Mouse (Mus musculus) midbrain, postnatal 0 days (tissue): ENCODE data around the gene Tagln. TPM values are rescaled to one million over a fixed set of nuclear protein-coding genes. Genes with fewer than 3 reads are reported as not detected.
A peak's percentile ranks its signal among the peaks of the same experiment; 100 is the strongest.

Experiments
- ATAC-seq: fragments of 200-750 bp; cut with Nextera tagmentation; 2 replicates; pipeline ENCODE4 v1.8.0; 2017; ENCODE audit warnings: moderate number of reproducible peaks, mild to moderate bottlenecking, moderate TSS enrichment, moderate library complexity; ENCODE audit not compliant: low FRiP score
- DNase-seq: peaks from one replicate; pipeline ENCODE4 v3.0.0-alpha.2; 2015; ENCODE audit warnings: low spot score
- H3K27ac ChIP-seq: fragments of 300-500 bp; sonication (generic); 2 replicates; pipeline ENCODE4 v1.5.1; 2014; ENCODE audit warnings: low read depth, mild to moderate bottlenecking, low read length, mixed read lengths
- H3K27me3 ChIP-seq: fragments of 300-500 bp; sonication (generic); 2 replicates; pipeline ENCODE4 v1.6.1; 2014; ENCODE audit warnings: low read length, control low read depth, mixed read lengths; ENCODE audit not compliant: insufficient read depth
- H3K36me3 ChIP-seq: fragments of 300-500 bp; sonication (generic); 2 replicates; pipeline ENCODE4 v1.6.1; 2014; ENCODE audit warnings: low read length, control low read depth, mixed read lengths; ENCODE audit not compliant: insufficient read depth
- H3K4me1 ChIP-seq: fragments of 300-500 bp; sonication (generic); 2 replicates; pipeline ENCODE4 v1.6.1; 2014; ENCODE audit warnings: mild to moderate bottlenecking, control low read depth, antibody characterized with exemption, low read length, mixed read lengths; ENCODE audit not compliant: insufficient read depth
- H3K4me2 ChIP-seq: fragments of 300-500 bp; sonication (generic); 2 replicates; pipeline ENCODE4 v1.6.1; 2014; ENCODE audit warnings: low read depth, mild to moderate bottlenecking, low read length, mixed read lengths; ENCODE audit not compliant: poor library complexity, severe bottlenecking
- H3K4me3 ChIP-seq: fragments of 300-500 bp; sonication (generic); 2 replicates; pipeline ENCODE4 v1.5.1; 2014; ENCODE audit warnings: low read depth, mild to moderate bottlenecking, low read length, moderate library complexity
- H3K9ac ChIP-seq: fragments of 300-500 bp; sonication (generic); replicated peaks from 2 replicates; pipeline ENCODE4 v1.6.1; 2014; ENCODE audit warnings: mild to moderate bottlenecking, low read length, moderate library complexity, mixed read lengths; ENCODE audit not compliant: poor library complexity, severe bottlenecking
- H3K9me3 ChIP-seq: fragments of 300-500 bp; sonication (generic); 2 replicates; pipeline ENCODE4 v1.6.1; 2016; ENCODE audit warnings: low read length, control low read depth
- CTCF ChIP-seq: IDR thresholded peaks from 2 replicates; pipeline ENCODE4 v1.5.1; 2016; ENCODE audit warnings: antibody characterized with exemption, mild to moderate bottlenecking
- WGBS: fragments of 180-500 bp; shearing (Covaris S2); extraction: QIAGEN DNeasy Blood & Tissue Kit; methylation state at CpG from one replicate; pipeline ENCODE4 v1.1.7; 2014; 5-methylcytosine and 5-hydroxymethylcytosine counted together
- polyA plus RNA-seq: library from polyadenylated mRNA; unstranded; fragments of >200 nt; fragmentation: Nextera tagmentation; extraction: Ambion mirVana; gene quantifications from 2 replicates; pipeline ENCODE4 v1.2.1, GENCODE M21; 2015
- total RNA-seq: library from RNA; depleted of rRNA; stranded (reverse); fragments of >200 nt; gene quantifications from 2 replicates; pipeline ENCODE4 v1.2.3, GENCODE M21; 2014

The Tagln gene
- total and polyA plus RNA-seq, 2 experiments from 2014 or later: 5.2 TPM

- ATAC-seq: no peak
- H3K4me2 ChIP-seq: no peak overlapping the region
- WGBS: 87% methylated on average over 1 of the region's 1 CpGs
Observed at GRCm38 (mm10) chr9:45980611-45981010, 44.8 kb upstream of the Tagln start.

GRCm38 (mm10) chr9:45979778-45980177, 43.9 kb upstream of the Tagln start:
- TF ChIP-seq CTCF: no peak
- Histone ChIP-seq H3K27ac (no peak overlapping the region), H3K9me3 (no peaks in the 10 kb centered on the region), H3K4me1 (peaks cover 13% of the 10 kb centered on the region; the same call in 1 of the 2 replicates), H3K4me2 (no peak overlapping the region), H3K4me3 (no peak overlapping the region), H3K9ac (no peak overlapping the region), H3K27me3 (no peaks in the 10 kb centered on the region), H3K36me3 (peaks cover 4% of the 10 kb centered on the region; the same call in 1 of the 2 replicates)
- ATAC-seq (no peak), DNase-seq (no peak)
- WGBS: 95% methylated on average over 2 of the region's 2 CpGs

More at GRCm38 (mm10) chr9:45980611-45981010, 44.8 kb upstream of the Tagln start:
- H3K27ac ChIP-seq: no peak overlapping the region
- peaks cover 4% of the 10 kb centered on the region; the same call in 1 of the 2 replicates for H3K36me3 ChIP-seq
- no peak overlapping the region for H3K4me3 ChIP-seq
- DNase-seq: no peak
- no peak overlapping the region for H3K9ac ChIP-seq
- no peaks in the 10 kb centered on the region for H3K27me3 ChIP-seq
- TF ChIP-seq CTCF: no peak
- peaks cover 13% of the 10 kb centered on the region; the same call in 1 of the 2 replicates for H3K4me1 ChIP-seq
- no peaks in the 10 kb centered on the region for H3K9me3 ChIP-seq

- Histone ChIP-seq H3K9ac (no peak overlapping the region), H3K36me3 (peaks cover 20% of the 10 kb centered on the region), H3K4me3 (no peak overlapping the region), H3K27me3 (no peaks in the 10 kb centered on the region), H3K4me1 (peaks cover 2% of the 10 kb centered on the region; the same call in 1 of the 2 replicates), H3K9me3 (no peaks in the 10 kb centered on the region), H3K4me2 (no peak overlapping the region), H3K27ac (no peak overlapping the region)
- TF ChIP-seq CTCF: peak; percentile 49
- no peak for DNase-seq
- WGBS: 85% methylated on average over 2 of the region's 2 CpGs
- no peak for ATAC-seq
Observed at GRCm38 (mm10) chr9:45976884-45977283, 41.0 kb upstream of the Tagln start.

- Histone ChIP-seq H3K36me3 (peaks cover 49% of the 10 kb centered on the region), H3K4me3 (no peak overlapping the region), H3K9ac (no peak overlapping the region), H3K4me2 (no peak overlapping the region), H3K4me1 (no peaks in the 10 kb centered on the region), H3K27me3 (no peaks in the 10 kb centered on the region), H3K27ac (no peak overlapping the region), H3K9me3 (no peaks in the 10 kb centered on the region)
- DNase-seq: no peak
- no peak for ATAC-seq
- 91% methylated on average over 6 of the region's 6 CpGs for WGBS
- TF ChIP-seq CTCF: no peak
Observed at GRCm38 (mm10) chr9:45963577-45963976, 27.7 kb upstream of the Tagln start.

GRCm38 (mm10) chr9:45961855-45962254, 26.0 kb upstream of the Tagln start:
- no peak overlapping the region for H3K9ac ChIP-seq
- ATAC-seq: no peak
- WGBS: 79% methylated on average over 2 of the region's 2 CpGs
- DNase-seq: no peak
- H3K27ac ChIP-seq: no peak overlapping the region
- H3K4me1 ChIP-seq: no peaks in the 10 kb centered on the region
- no peak overlapping the region for H3K4me2 ChIP-seq
- H3K36me3 ChIP-seq: peaks cover 37% of the 10 kb centered on the region
- no peaks in the 10 kb centered on the region for H3K27me3 ChIP-seq
- no peaks in the 10 kb centered on the region for H3K9me3 ChIP-seq
- no peak for TF ChIP-seq CTCF
- H3K4me3 ChIP-seq: no peak overlapping the region

- no peak for ATAC-seq
Observed at GRCm38 (mm10) chr9:45959661-45960060, 23.8 kb upstream of the Tagln start.

More at GRCm38 (mm10) chr9:45959661-45960060, 23.8 kb upstream of the Tagln start:
- Histone ChIP-seq H3K4me1 (peaks cover 4% of the 10 kb centered on the region; the same call in 1 of the 2 replicates), H3K4me2 (no peak overlapping the region), H3K36me3 (peaks cover 24% of the 10 kb centered on the region), H3K27ac (no peak overlapping the region), H3K27me3 (no peaks in the 10 kb centered on the region), H3K4me3 (no peak overlapping the region), H3K9me3 (no peaks in the 10 kb centered on the region), H3K9ac (no peak overlapping the region)
- no peak for TF ChIP-seq CTCF
- 83% methylated on average over 7 of the region's 7 CpGs for WGBS
- no peak for DNase-seq
